Mouse (Mus musculus): Measurements from ENCODE around the gene Usp49. TPM values are rescaled to one million over a fixed set of nuclear protein-coding genes. Genes with fewer than 3 reads are reported as not detected.

Gene Usp49
- total and polyA plus RNA-seq, 2 experiments from 2014 or later = 4.7 to 18.9 TPM

DNA sequence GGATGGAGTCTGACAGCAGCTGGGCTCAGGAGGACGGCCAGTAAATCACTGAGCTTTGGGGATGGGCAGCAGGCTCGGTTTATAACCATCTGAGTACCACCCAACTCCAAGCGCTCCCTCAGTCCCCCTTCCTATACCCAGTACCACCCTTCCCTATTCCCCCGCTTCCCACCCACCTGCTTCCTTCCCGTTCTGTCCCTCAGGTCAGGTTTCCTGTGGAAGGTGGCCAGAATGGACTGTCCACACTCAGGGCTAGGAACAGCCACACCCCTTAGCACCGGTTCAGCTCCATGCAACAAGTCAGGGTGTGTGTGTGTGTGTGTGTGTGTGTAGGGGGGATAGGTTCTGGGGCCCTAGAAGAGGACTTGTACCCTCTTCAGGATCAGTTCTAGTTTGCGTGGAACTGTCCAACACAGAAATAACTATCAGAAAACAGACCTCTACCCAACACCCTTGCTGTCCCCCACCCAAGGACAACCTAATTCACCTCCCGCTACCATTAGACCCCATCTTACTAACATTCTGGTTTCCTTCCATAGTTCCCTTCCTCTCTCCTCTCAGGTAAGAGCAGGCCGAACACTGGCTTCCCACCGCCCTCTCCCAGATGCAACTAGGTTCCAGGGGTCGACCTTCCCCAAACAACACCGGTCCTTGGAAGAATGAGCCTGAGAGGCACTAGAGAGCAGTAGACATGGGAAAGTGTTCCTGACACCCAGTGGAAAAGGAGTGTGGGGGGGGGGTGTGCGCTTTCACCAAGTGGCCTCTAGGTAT is 63.4 kb downstream of the Usp49 start:
- Histone ChIP-seq H3K9ac (peak overlapping the region; percentile 92), H3K27me3 (ENCODE audit: insufficient read depth, low read length) (no peaks in the 10 kb centered on the region), H3K4me1 (ENCODE audit: insufficient read depth) (0 out of 2 replicates have a peak, but pooled peaks cover 6% of the 10 kb centered on the region), H3K4me3 (ENCODE audit: low read depth, low read length) (peak overlapping the region; percentile 66), H3K4me2 (ENCODE audit: low read depth) (peak overlapping the region; percentile 77), H3K27ac (ENCODE audit: low read depth, low read length) (peak overlapping the region; percentile 82; the same call in 1 of the 2 replicates), H3K9me3 (ENCODE audit: low read length) (no peaks in the 10 kb centered on the region), H3K36me3 (ENCODE audit: insufficient read depth) (peaks cover 3% of the 10 kb centered on the region; the same call in 1 of the 2 replicates)
- ATAC-seq (no peak; the same call in 1 of the 2 replicates), DNase-seq (no peak)
- no peak for TF ChIP-seq CTCF (IDR thresholded peaks at IDR 0.05; ENCODE audit: low read depth)
- 37% methylated on average over 13 of the region's 13 CpGs for WGBS

DNA sequence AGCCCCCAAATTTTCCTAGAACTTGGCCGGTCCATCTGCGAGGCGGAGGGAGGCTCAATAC is 63.8 kb downstream of the Usp49 start, which contains the start of gene Gm21981:
Gene Gm21981, minus strand, starts transcription at position 14 of the 61 bp plus-strand sequence.
- DNase-seq (no peak), ATAC-seq (no peak)
- Histone ChIP-seq H3K36me3 (ENCODE audit: insufficient read depth) (peaks cover 3% of the 10 kb centered on the region; the same call in 1 of the 2 replicates), H3K4me1 (ENCODE audit: insufficient read depth) (0 out of 2 replicates have a peak, but pooled peaks cover 6% of the 10 kb centered on the region), H3K9me3 (ENCODE audit: low read length) (no peaks in the 10 kb centered on the region), H3K4me3 (ENCODE audit: low read depth, low read length) (peak within 1 kb of the TSS; percentile 66), H3K4me2 (ENCODE audit: low read depth) (peak within 1 kb of the TSS; percentile 77), H3K27ac (ENCODE audit: low read depth, low read length) (peak within 1 kb of the TSS; percentile 82), H3K9ac (peak within 1 kb of the TSS; percentile 92), H3K27me3 (ENCODE audit: insufficient read depth, low read length) (no peaks in the 10 kb centered on the region)
- WGBS = 0% methylated on average over 3 of the region's 3 CpGs
- no peak; the same call in 1 of the 2 replicates for TF ChIP-seq CTCF (IDR thresholded peaks at IDR 0.05; ENCODE audit: low read depth)

DNA sequence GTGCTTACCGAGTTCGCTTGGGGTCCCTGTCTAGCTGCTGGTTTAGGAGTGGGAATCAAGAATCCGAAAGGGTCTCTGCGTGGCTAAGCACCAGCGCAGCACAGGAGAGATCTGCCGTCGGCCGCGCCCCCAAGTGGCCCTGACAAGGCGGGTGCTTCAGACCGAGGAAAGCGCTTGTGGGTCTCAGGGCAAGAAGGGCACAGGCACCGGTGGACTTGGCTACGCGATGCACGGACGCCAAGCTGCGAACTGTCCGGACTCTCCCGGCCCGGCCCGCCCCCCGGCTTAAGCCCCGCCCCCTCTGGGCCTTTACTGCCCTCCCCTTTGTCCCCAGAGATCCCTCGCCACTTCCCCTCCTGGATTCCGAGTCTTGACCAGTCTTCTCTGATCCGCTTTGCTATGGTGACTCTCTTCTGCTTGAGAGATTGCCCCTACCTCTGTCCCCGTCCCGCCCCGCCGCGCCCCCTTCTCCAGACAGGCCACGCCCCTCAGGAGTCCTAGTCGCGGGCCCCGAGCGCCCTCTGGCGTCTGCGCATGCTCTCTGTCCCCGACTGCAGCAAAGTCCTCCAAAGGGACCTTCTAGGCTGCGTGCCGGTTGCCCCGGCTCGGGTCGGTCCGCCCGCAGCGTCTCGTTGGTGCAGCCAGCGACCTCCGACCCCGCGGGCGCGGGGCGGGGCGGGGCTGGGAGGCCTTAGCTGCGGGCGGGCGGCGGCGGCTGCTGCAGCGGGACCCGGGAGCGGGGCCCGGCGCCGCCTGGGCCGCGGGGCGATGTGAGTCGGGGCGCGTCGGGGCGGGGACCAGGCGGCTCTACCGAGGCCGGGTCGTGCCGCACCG is 64.2 kb downstream of the Usp49 start, which contains the start of gene Prickle4:
Gene Prickle4, minus strand, starts transcription at position 234 of the 834 bp plus-strand sequence.
- TF ChIP-seq CTCF (IDR thresholded peaks at IDR 0.05; ENCODE audit: low read depth) = peak; percentile 83
- H3K27me3 ChIP-seq (ENCODE audit: insufficient read depth, low read length) = no peaks in the 10 kb centered on the region
- ATAC-seq (peak; percentile 98), DNase-seq (peak; percentile 97)
- peak within 1 kb of the TSS; percentile 77 for H3K4me2 ChIP-seq (ENCODE audit: low read depth)
- H3K9me3 ChIP-seq (ENCODE audit: low read length) = no peaks in the 10 kb centered on the region
- WGBS = 3% methylated on average over 71 of the region's 82 CpGs
- H3K4me3 ChIP-seq (ENCODE audit: low read depth, low read length) = peak within 1 kb of the TSS; percentile 66
- H3K36me3 ChIP-seq (ENCODE audit: insufficient read depth) = peaks cover 6% of the 10 kb centered on the region; the same call in 1 of the 2 replicates
- H3K9ac ChIP-seq = peak within 1 kb of the TSS; percentile 92
- H3K27ac ChIP-seq (ENCODE audit: low read depth, low read length) = peak within 1 kb of the TSS; percentile 82
- 0 out of 2 replicates have a peak, but pooled peaks cover 4% of the 10 kb centered on the region for H3K4me1 ChIP-seq (ENCODE audit: insufficient read depth)

DNA sequence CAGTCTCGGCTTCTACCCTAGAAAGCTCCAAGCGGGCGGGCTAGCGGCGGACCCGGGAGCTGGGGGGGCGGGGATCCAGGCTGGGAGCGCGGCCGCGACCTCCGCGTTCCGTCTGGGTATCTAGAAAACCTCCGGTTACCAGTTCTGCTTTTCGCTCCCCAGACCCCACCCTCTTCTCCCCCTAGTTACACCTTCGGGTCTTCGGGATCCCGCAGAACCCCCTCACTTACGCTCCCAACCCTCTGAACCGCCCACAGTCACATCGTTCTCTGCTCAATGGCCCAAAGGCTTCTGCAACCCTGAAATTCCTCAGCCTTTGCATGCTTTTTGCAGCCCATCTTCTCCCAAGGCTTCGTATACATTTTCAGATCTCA is 64.8 kb downstream of the Usp49 start:
- WGBS = under 1% methylated on average over 16 of the region's 23 CpGs
- Histone ChIP-seq H3K4me3 (ENCODE audit: low read depth, low read length) (peak overlapping the region; percentile 66), H3K36me3 (ENCODE audit: insufficient read depth) (peaks cover 12% of the 10 kb centered on the region; the same call in 1 of the 2 replicates), H3K9ac (peak overlapping the region; percentile 92), H3K27ac (ENCODE audit: low read depth, low read length) (peak overlapping the region; percentile 82), H3K4me1 (ENCODE audit: insufficient read depth) (no peaks in the 10 kb centered on the region), H3K4me2 (ENCODE audit: low read depth) (peak overlapping the region; percentile 77), H3K27me3 (ENCODE audit: insufficient read depth, low read length) (no peaks in the 10 kb centered on the region), H3K9me3 (ENCODE audit: low read length) (no peaks in the 10 kb centered on the region)
- ATAC-seq = peak; percentile 32
- no peak for TF ChIP-seq CTCF (IDR thresholded peaks at IDR 0.05; ENCODE audit: low read depth)
- DNase-seq = peak; percentile 59

DNA sequence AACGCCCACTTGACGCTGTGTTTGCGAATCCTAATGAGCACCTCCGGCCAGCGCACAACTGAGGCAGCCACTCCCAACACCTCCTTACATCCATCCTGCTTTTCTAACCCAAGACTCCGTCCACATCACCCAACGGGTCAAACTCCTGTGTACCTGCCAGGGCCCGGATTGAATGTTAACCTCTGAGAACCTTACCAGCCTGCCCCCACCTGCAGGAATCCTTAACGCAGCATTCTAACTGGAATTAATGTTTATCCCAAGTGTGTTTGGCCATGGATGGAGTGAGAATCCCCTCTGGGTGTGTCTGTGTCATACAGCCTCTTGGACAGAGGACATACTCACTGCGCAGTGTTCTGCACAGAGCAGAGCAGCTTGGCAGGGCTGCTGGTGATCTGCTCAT is 67.7 kb downstream of the Usp49 start:
- no peak for TF ChIP-seq CTCF (IDR thresholded peaks at IDR 0.05; ENCODE audit: low read depth)
- H3K4me2 ChIP-seq (ENCODE audit: low read depth) = no peak overlapping the region
- no peaks in the 10 kb centered on the region for H3K9me3 ChIP-seq (ENCODE audit: low read length)
- ATAC-seq (no peak), DNase-seq (no peak)
- peaks cover 31% of the 10 kb centered on the region for H3K36me3 ChIP-seq (ENCODE audit: insufficient read depth)
- no peaks in the 10 kb centered on the region for H3K4me1 ChIP-seq (ENCODE audit: insufficient read depth)
- no peaks in the 10 kb centered on the region for H3K27me3 ChIP-seq (ENCODE audit: insufficient read depth, low read length)
- H3K4me3 ChIP-seq (ENCODE audit: low read depth, low read length) = no peak overlapping the region
- H3K9ac ChIP-seq = no peak overlapping the region
- WGBS = 88% methylated on average over 10 of the region's 10 CpGs
- H3K27ac ChIP-seq (ENCODE audit: low read depth, low read length) = no peak overlapping the region

DNA sequence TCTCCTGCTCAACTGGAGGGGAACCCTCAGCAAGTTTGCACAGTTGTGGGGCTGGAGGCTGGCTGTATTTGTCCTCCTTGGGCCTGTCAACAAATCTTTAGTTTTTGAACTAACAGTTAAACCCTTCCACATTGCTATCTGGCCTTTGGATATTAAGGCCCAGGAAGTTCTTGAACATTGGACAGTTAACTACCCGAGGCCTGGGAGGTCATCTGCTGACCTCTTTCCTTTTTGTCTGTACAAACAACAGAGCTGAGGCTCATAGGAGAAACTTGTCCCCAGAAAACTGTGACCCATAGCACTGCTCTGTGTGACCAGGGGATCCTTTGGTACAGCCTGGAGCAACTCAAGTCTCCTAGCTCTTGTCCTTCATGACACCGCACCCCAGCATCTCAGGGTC is 68.6 kb downstream of the Usp49 start:
- H3K36me3 ChIP-seq (ENCODE audit: insufficient read depth) = peaks cover 38% of the 10 kb centered on the region
- H3K27me3 ChIP-seq (ENCODE audit: insufficient read depth, low read length) = no peaks in the 10 kb centered on the region
- no peaks in the 10 kb centered on the region for H3K4me1 ChIP-seq (ENCODE audit: insufficient read depth)
- DNase-seq = no peak
- H3K27ac ChIP-seq (ENCODE audit: low read depth, low read length) = no peak overlapping the region
- no peak overlapping the region for H3K4me2 ChIP-seq (ENCODE audit: low read depth)
- 80% methylated on average over 2 of the region's 2 CpGs for WGBS
- no peak for TF ChIP-seq CTCF (IDR thresholded peaks at IDR 0.05; ENCODE audit: low read depth)
- H3K9ac ChIP-seq = no peak overlapping the region
- no peak for ATAC-seq
- H3K9me3 ChIP-seq (ENCODE audit: low read length) = no peaks in the 10 kb centered on the region
- no peak overlapping the region for H3K4me3 ChIP-seq (ENCODE audit: low read depth, low read length)

DNA sequence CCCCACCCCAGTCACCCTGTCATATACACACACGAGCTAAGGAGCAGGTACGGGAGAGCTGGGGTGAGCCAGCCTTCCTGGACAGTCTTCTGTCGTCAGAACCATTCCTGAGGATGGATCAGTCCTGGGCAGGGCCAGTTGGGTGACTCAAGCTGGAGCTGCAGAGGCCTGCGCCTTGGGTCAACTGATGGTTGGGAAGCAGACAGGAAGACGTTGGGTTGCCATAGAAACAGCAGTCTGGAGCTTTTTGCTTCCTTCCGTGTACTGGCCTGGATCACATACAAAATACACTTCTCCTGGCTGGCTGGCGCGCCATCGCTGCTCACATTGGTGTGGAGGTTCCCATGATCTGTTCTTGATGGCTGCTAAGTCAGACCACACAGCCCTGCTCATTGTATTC is 71.3 kb downstream of the Usp49 start:
- TF ChIP-seq CTCF (IDR thresholded peaks at IDR 0.05; ENCODE audit: low read depth) = no peak
- ATAC-seq (peak; percentile 65), DNase-seq (peak; percentile 24)
- no peak overlapping the region for H3K4me2 ChIP-seq (ENCODE audit: low read depth)
- peak overlapping the region; percentile 41; the same call in 1 of the 2 replicates for H3K27ac ChIP-seq (ENCODE audit: low read depth, low read length)
- no peak overlapping the region for H3K4me3 ChIP-seq (ENCODE audit: low read depth, low read length)
- H3K9me3 ChIP-seq (ENCODE audit: low read length) = no peaks in the 10 kb centered on the region
- H3K36me3 ChIP-seq (ENCODE audit: insufficient read depth) = peaks cover 38% of the 10 kb centered on the region
- WGBS = 74% methylated on average over 9 of the region's 9 CpGs
- H3K4me1 ChIP-seq (ENCODE audit: insufficient read depth) = no peaks in the 10 kb centered on the region
- no peaks in the 10 kb centered on the region for H3K27me3 ChIP-seq (ENCODE audit: insufficient read depth, low read length)
- H3K9ac ChIP-seq = no peak overlapping the region

All from forebrain, postnatal 0 days (tissue).